Mouse (Mus musculus) MEL (cell line): ENCODE measurements around the gene Atp4a.

Experiments
- CHD1 ChIP-seq: IDR thresholded peaks from 2 replicates; pipeline ENCODE4 v1.6.1; 2012; ENCODE audit warnings: low read depth, mild to moderate bottlenecking, inconsistent platforms, low read length, improper control_type of control experiment
- CTCF ChIP-seq, 3 experiments: IDR thresholded peaks in 2 of 3; conservative IDR thresholded peaks in 1 of 3; 2 replicates each; pipeline ENCODE4 v1.5.1; 2011 to 2012; ENCODE audit warnings: low read length in 3 of 3, low read depth in 2 of 3, mild to moderate bottlenecking in 2 of 3, improper control_type of control experiment in 1 of 3, inconsistent platforms in 1 of 3, mixed read lengths in 1 of 3, moderate library complexity in 1 of 3; ENCODE audit not compliant: control insufficient read depth in 1 of 3, insufficient read depth in 1 of 3, poor library complexity in 1 of 3, severe bottlenecking in 1 of 3
- EP300 ChIP-seq, 2 experiments: IDR thresholded peaks; 2 replicates each; pipeline ENCODE4 v1.6.1; 2011; ENCODE audit warnings: improper control_type of control experiment in 2 of 2, low read length in 2 of 2, low read depth in 1 of 2, mild to moderate bottlenecking in 1 of 2
- ETS1 ChIP-seq: IDR thresholded peaks from 2 replicates; pipeline ENCODE4 v1.6.1; 2012; ENCODE audit warnings: low read depth, mild to moderate bottlenecking, inconsistent platforms, low read length, improper control_type of control experiment, moderate library complexity
- HCFC1 ChIP-seq: IDR thresholded peaks from 2 replicates; pipeline ENCODE4 v1.6.1; 2012; ENCODE audit warnings: low read depth, mild to moderate bottlenecking, inconsistent platforms, low read length, improper control_type of control experiment, moderate library complexity
- MEF2A ChIP-seq: IDR thresholded peaks from 2 replicates; pipeline ENCODE4 v1.6.1; 2014; ENCODE audit warnings: low read depth, mild to moderate bottlenecking, inconsistent platforms, low read length, improper control_type of control experiment; ENCODE audit not compliant: poor library complexity, insufficient replicate concordance, severe bottlenecking; ENCODE audit errors: extremely low read depth
- MXI1 ChIP-seq: IDR thresholded peaks from 2 replicates; pipeline ENCODE4 v1.6.1; 2011; ENCODE audit warnings: mild to moderate bottlenecking, low read depth, low read length, improper control_type of control experiment
- MYC ChIP-seq: IDR thresholded peaks from 2 replicates; pipeline ENCODE4 v1.6.1; 2011; ENCODE audit warnings: low read depth, mild to moderate bottlenecking, low read length, improper control_type of control experiment, moderate library complexity
- NELFE ChIP-seq: IDR thresholded peaks from 2 replicates; pipeline ENCODE4 v1.6.1; 2011; ENCODE audit warnings: low read depth, low read length, improper control_type of control experiment
- POLR2A ChIP-seq, 2 experiments: IDR thresholded peaks; 2 replicates each; pipeline ENCODE4 v1.6.1; 2011 to 2012; ENCODE audit warnings: low read length in 2 of 2, mild to moderate bottlenecking in 2 of 2, control low read depth in 1 of 2, improper control_type of control experiment in 1 of 2, low read depth in 1 of 2, moderate library complexity in 1 of 2; ENCODE audit not compliant: control insufficient read depth in 1 of 2, insufficient read depth in 1 of 2, poor library complexity in 1 of 2
- TAL1 ChIP-seq: IDR thresholded peaks from 2 replicates; pipeline ENCODE4 v1.6.1; 2012; ENCODE audit warnings: mild to moderate bottlenecking, inconsistent platforms, low read length, moderate library complexity, mixed read lengths
- USF1 ChIP-seq: IDR thresholded peaks from 2 replicates; pipeline ENCODE4 v1.6.1; 2014; ENCODE audit warnings: low read depth, mild to moderate bottlenecking, inconsistent platforms, low read length, improper control_type of control experiment, moderate library complexity

DNA sequence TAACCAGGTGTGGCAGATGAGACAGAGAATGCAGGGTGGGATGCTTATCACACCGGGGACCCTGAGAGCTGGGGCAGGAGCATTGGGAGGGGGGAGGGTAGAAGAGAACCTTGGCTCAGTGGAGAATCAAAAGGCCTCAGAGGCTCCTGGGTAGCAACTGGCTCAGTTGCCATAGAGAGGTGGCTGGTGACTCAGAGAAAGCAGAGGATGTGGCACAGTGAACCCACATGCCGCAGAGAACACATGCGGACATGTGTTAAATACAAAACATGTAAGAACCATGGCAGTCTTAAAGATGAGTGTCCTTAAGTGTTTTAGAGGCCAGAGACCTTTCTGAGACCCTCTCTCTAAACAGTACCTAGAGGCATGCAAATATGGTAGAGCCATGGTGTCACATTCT is 24.2 kb downstream of the Atp4a start:
- TF ChIP-seq CTCF (IDR thresholded peaks at IDR 0.05 in 2 of 3, conservative IDR thresholded peaks at IDR 0.05 in 1 of 3; ENCODE audit: control insufficient read depth in 1 of 3, insufficient read depth in 1 of 3, low read depth in 2 of 3, low read length in 3 of 3, poor library complexity in 1 of 3, severe bottlenecking in 1 of 3) (no peak), MXI1 (no peak), HCFC1 (no peak), EP300 (IDR thresholded peaks at IDR 0.05; ENCODE audit: low read depth in 1 of 2, low read length in 2 of 2) (no peak), MYC (no peak), CHD1 (no peak), ETS1 (no peak), MEF2A (no peak), POLR2A (IDR thresholded peaks at IDR 0.05; ENCODE audit: control insufficient read depth in 1 of 2, insufficient read depth in 1 of 2, low read depth in 1 of 2, low read length in 2 of 2, poor library complexity in 1 of 2) (no peak), TAL1 (no peak), NELFE (no peak), USF1 (no peak)
